Mouse (Mus musculus) embryonic fibroblast, embryonic 13.5 days (primary cell): ENCODE data around the gene Plekhg2.

Source experiments
- CTCF ChIP-seq: IDR thresholded peaks from 2 replicates; pipeline ENCODE4 v1.5.1; 2011; ENCODE audit warnings: mild to moderate bottlenecking, control low read depth, low read length, moderate library complexity, borderline replicate concordance; ENCODE audit not compliant: insufficient read depth
- POLR2A ChIP-seq: IDR thresholded peaks from 2 replicates; pipeline ENCODE4 v1.6.1; 2011; ENCODE audit warnings: low read depth, mild to moderate bottlenecking, control low read depth, low read length, moderate library complexity

DNA sequence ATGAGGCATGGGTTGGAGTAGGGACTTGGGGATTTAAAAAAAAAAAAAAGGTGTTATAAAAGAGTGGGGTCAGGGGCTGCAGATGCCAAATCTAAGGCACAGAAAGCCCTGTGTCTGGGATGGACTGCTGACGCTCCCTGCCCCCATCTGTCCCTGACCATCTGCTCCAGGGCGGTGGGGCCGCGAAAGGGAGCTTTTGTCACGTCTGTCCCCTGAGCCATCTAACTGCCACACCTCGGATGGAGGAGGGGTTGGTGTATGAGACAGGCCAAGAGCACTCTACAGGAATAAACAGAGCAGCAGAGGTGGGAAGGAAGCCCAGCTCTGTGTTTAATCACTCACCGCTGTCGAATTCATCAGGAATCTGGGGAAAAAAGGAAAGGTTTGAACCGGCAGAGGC is 62.7 kb downstream of the Plekhg2 start:
- no peak for TF ChIP-seq CTCF
- TF ChIP-seq POLR2A: no peak
